Mouse (Mus musculus): ENCODE measurements around the gene Reps2. TPM values are rescaled to one million over a fixed set of nuclear protein-coding genes. Genes with fewer than 3 reads are reported as not detected.

Reps2 gene
- total RNA-seq, 1 experiment = 1.5 TPM

- Histone ChIP-seq H3K36me3 (ENCODE audit: control insufficient read depth, insufficient read depth, low read length, poor library complexity, severe bottlenecking) (no peaks in the 10 kb centered on the region), H3K4me1 (ENCODE audit: control insufficient read depth in 2 of 2, insufficient read depth in 2 of 2, low read length in 2 of 2, poor library complexity in 1 of 2) (no peaks in the 10 kb centered on the region), H3K4me3 (ENCODE audit: insufficient read depth in 1 of 2, low read depth in 1 of 2, low read length in 2 of 2, poor library complexity in 1 of 2, severe bottlenecking in 1 of 2) (no peak overlapping the region), H3K9ac (ENCODE audit: insufficient read depth, low read depth, low read length, poor library complexity, severe bottlenecking) (no peak overlapping the region), H3K27ac (ENCODE audit: insufficient read depth, low read depth, low read length, poor library complexity, severe bottlenecking) (no peak overlapping the region), H3K9me3 (ENCODE audit: control insufficient read depth, insufficient read depth, low read depth, low read length) (no peaks in the 10 kb centered on the region)
- no peak for DNase-seq (ENCODE audit: low read depth, low spot score)
- no peak for TF ChIP-seq ZNF384 (IDR thresholded peaks at IDR 0.05; ENCODE audit: low read depth, low read length)
- TF ChIP-seq MAFK (IDR thresholded peaks at IDR 0.05; ENCODE audit: insufficient read depth, low read depth, low read length) = no peak
- TF ChIP-seq ZC3H11A (IDR thresholded peaks at IDR 0.05; ENCODE audit: borderline replicate concordance, low read depth, low read length) = no peak
- TF ChIP-seq CHD2 (IDR thresholded peaks at IDR 0.05; ENCODE audit: low read depth, low read length) = no peak
- TF ChIP-seq HCFC1 (IDR thresholded peaks at IDR 0.05; ENCODE audit: borderline replicate concordance, insufficient read depth, low read length) = no peak
- in situ Hi-C loops (cut with MboI; ENCODE audit: low sequenced_read_pairs in 2 of 2, unreplicated experiment in 2 of 2) = no loop called here
Measured at GRCm38 (mm10) chrX:162635159-162635558, 8.3 kb downstream of the Reps2 start.

GRCm38 (mm10) chrX:162622091-162622437, 21.4 kb downstream of the Reps2 start:
- Histone ChIP-seq H3K4me3 (ENCODE audit: insufficient read depth in 1 of 2, low read depth in 1 of 2, low read length in 2 of 2, poor library complexity in 1 of 2, severe bottlenecking in 1 of 2) (no peak overlapping the region), H3K4me1 (ENCODE audit: control insufficient read depth in 2 of 2, insufficient read depth in 2 of 2, low read length in 2 of 2, poor library complexity in 1 of 2) (no peaks in the 10 kb centered on the region), H3K9me3 (ENCODE audit: control insufficient read depth, insufficient read depth, low read depth, low read length) (no peaks in the 10 kb centered on the region), H3K9ac (ENCODE audit: insufficient read depth, low read depth, low read length, poor library complexity, severe bottlenecking) (no peak overlapping the region), H3K27ac (ENCODE audit: insufficient read depth, low read depth, low read length, poor library complexity, severe bottlenecking) (no peak overlapping the region), H3K36me3 (ENCODE audit: control insufficient read depth, insufficient read depth, low read length, poor library complexity, severe bottlenecking) (no peaks in the 10 kb centered on the region)
- TF ChIP-seq HCFC1 (IDR thresholded peaks at IDR 0.05; ENCODE audit: borderline replicate concordance, insufficient read depth, low read length) = no peak
- TF ChIP-seq ZC3H11A (IDR thresholded peaks at IDR 0.05; ENCODE audit: borderline replicate concordance, low read depth, low read length) = no peak
- TF ChIP-seq ZNF384 (IDR thresholded peaks at IDR 0.05; ENCODE audit: low read depth, low read length) = no peak
- no peak for TF ChIP-seq MAFK (IDR thresholded peaks at IDR 0.05; ENCODE audit: insufficient read depth, low read depth, low read length)
- no peak for TF ChIP-seq CHD2 (IDR thresholded peaks at IDR 0.05; ENCODE audit: low read depth, low read length)
- DNase-seq (ENCODE audit: low read depth, low spot score) = no peak
- in situ Hi-C loops (cut with MboI; ENCODE audit: low sequenced_read_pairs in 2 of 2, unreplicated experiment in 2 of 2) = no loop called here

GRCm38 (mm10) chrX:162621194-162622090, 22.0 kb downstream of the Reps2 start:
- H3K36me3 ChIP-seq (ENCODE audit: control insufficient read depth, insufficient read depth, low read length, poor library complexity, severe bottlenecking) = no peaks in the 10 kb centered on the region
- in situ Hi-C loops (cut with MboI; ENCODE audit: low sequenced_read_pairs in 2 of 2, unreplicated experiment in 2 of 2) = no loop called here
- H3K4me3 ChIP-seq (ENCODE audit: insufficient read depth in 1 of 2, low read depth in 1 of 2, low read length in 2 of 2, poor library complexity in 1 of 2, severe bottlenecking in 1 of 2) = no peak overlapping the region
- no peak overlapping the region for H3K9ac ChIP-seq (ENCODE audit: insufficient read depth, low read depth, low read length, poor library complexity, severe bottlenecking)
- DNase-seq (ENCODE audit: low read depth, low spot score) = no peak
- no peaks in the 10 kb centered on the region for H3K4me1 ChIP-seq (ENCODE audit: control insufficient read depth in 2 of 2, insufficient read depth in 2 of 2, low read length in 2 of 2, poor library complexity in 1 of 2)
- H3K9me3 ChIP-seq (ENCODE audit: control insufficient read depth, insufficient read depth, low read depth, low read length) = no peaks in the 10 kb centered on the region
- TF ChIP-seq HCFC1 (IDR thresholded peaks at IDR 0.05; ENCODE audit: borderline replicate concordance, insufficient read depth, low read length) = no peak
- no peak for TF ChIP-seq MAFK (IDR thresholded peaks at IDR 0.05; ENCODE audit: insufficient read depth, low read depth, low read length)
- TF ChIP-seq CHD2 (IDR thresholded peaks at IDR 0.05; ENCODE audit: low read depth, low read length) = no peak
- no peak for TF ChIP-seq ZC3H11A (IDR thresholded peaks at IDR 0.05; ENCODE audit: borderline replicate concordance, low read depth, low read length)
- no peak for TF ChIP-seq ZNF384 (IDR thresholded peaks at IDR 0.05; ENCODE audit: low read depth, low read length)
- H3K27ac ChIP-seq (ENCODE audit: insufficient read depth, low read depth, low read length, poor library complexity, severe bottlenecking) = no peak overlapping the region

- H3K4me3 ChIP-seq (ENCODE audit: insufficient read depth in 1 of 2, low read depth in 1 of 2, low read length in 2 of 2, poor library complexity in 1 of 2, severe bottlenecking in 1 of 2) = no peak overlapping the region
- H3K4me1 ChIP-seq (ENCODE audit: control insufficient read depth in 2 of 2, insufficient read depth in 2 of 2, low read length in 2 of 2, poor library complexity in 1 of 2) = no peaks in the 10 kb centered on the region
- TF ChIP-seq HCFC1 (IDR thresholded peaks at IDR 0.05; ENCODE audit: borderline replicate concordance, insufficient read depth, low read length) (no peak), ZC3H11A (IDR thresholded peaks at IDR 0.05; ENCODE audit: borderline replicate concordance, low read depth, low read length) (no peak), CHD2 (IDR thresholded peaks at IDR 0.05; ENCODE audit: low read depth, low read length) (no peak), ZNF384 (IDR thresholded peaks at IDR 0.05; ENCODE audit: low read depth, low read length) (no peak), MAFK (IDR thresholded peaks at IDR 0.05; ENCODE audit: insufficient read depth, low read depth, low read length) (no peak)
- no peak overlapping the region for H3K27ac ChIP-seq (ENCODE audit: insufficient read depth, low read depth, low read length, poor library complexity, severe bottlenecking)
- in situ Hi-C loops (cut with MboI; ENCODE audit: low sequenced_read_pairs in 2 of 2, unreplicated experiment in 2 of 2) = no loop called here
- no peaks in the 10 kb centered on the region for H3K36me3 ChIP-seq (ENCODE audit: control insufficient read depth, insufficient read depth, low read length, poor library complexity, severe bottlenecking)
- no peaks in the 10 kb centered on the region for H3K9me3 ChIP-seq (ENCODE audit: control insufficient read depth, insufficient read depth, low read depth, low read length)
- DNase-seq (ENCODE audit: low read depth, low spot score) = no peak
- no peak overlapping the region for H3K9ac ChIP-seq (ENCODE audit: insufficient read depth, low read depth, low read length, poor library complexity, severe bottlenecking)
Measured at GRCm38 (mm10) chrX:162619705-162620104, 23.7 kb downstream of the Reps2 start.
